In the genomic region with DNA sequence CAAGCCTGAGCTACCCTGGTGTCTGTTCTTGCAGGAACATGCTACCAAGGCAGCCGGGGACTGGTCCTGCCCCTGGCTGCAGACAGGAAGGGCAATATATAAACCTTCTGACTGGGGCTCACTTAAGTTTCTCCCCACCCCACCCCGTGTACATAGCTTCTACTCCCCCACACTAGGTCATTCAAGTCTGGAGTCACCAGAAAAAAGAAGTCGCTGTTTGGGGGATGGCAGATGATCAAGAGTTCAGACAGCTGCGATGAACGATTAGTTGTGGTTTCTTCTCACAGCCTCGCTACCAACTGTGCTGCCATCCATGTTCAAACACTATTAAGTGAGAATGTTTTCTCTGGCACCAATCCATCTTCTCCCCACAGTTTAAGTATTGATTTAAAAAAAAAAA, we compare ENCODE assay signal across 14 mouse cellular contexts. TPM values are rescaled to one million over a fixed set of nuclear protein-coding genes. Genes with fewer than 3 reads are reported as not detected.
A peak's percentile ranks its signal among the peaks of the same experiment; 100 is the strongest.
DNase-seq lines count a peak whose midpoint lies in the region; ATAC-seq and TF ChIP-seq lines count a peak whose summit lies in the region.
"Had no signal": no experiment of that assay in that cellular context is flagged by ENCODE, and none has a peak within 500 bp of the region (broad histone marks: within the 10 kb centered on the region; RNA-seq: fewer than 3 reads in every experiment).

No protein-coding gene starts in this region.

- H3K4me1 ChIP-seq in embryonic facial prominence, embryonic 13.5 days = 0 out of 2 replicates have a peak, but pooled peaks cover 4% of the 10 kb centered on the region
- H3K4me1 ChIP-seq in embryonic facial prominence, embryonic 10.5 days = no peaks in the 10 kb centered on the region
- 0 out of 2 replicates have a peak, but pooled peaks cover 2% of the 10 kb centered on the region for H3K4me1 ChIP-seq in liver, adult 2 months (ENCODE audit: control insufficient read depth, insufficient read depth, low read length)
- H3K4me1 ChIP-seq in liver, postnatal 0 days (ENCODE audit: insufficient read depth) = no peaks in the 10 kb centered on the region
- H3K4me1 ChIP-seq in limb, embryonic 12.5 days (replicated peaks) = peaks cover 4% of the 10 kb centered on the region; the same call in 1 of the 2 replicates

- no peak overlapping the region for H3K4me2 ChIP-seq in embryonic facial prominence, embryonic 13.5 days
- H3K4me2 ChIP-seq in liver, postnatal 0 days (ENCODE audit: low read depth, low read length) = no peak overlapping the region
- H3K4me2 ChIP-seq in limb, embryonic 12.5 days = no peak overlapping the region

- no peaks in the 10 kb centered on the region for H3K36me3 ChIP-seq in embryonic facial prominence, embryonic 13.5 days
- H3K36me3 ChIP-seq in embryonic facial prominence, embryonic 10.5 days (replicated peaks) = no peaks in the 10 kb centered on the region
- no peaks in the 10 kb centered on the region for H3K36me3 ChIP-seq in liver, adult 2 months (ENCODE audit: control insufficient read depth, insufficient read depth, low read length)
- no peaks in the 10 kb centered on the region for H3K36me3 ChIP-seq in liver, postnatal 0 days (replicated peaks; ENCODE audit: insufficient read depth, low read length)
- H3K36me3 ChIP-seq in limb, embryonic 12.5 days = no peaks in the 10 kb centered on the region

- H3K9me3 ChIP-seq in embryonic facial prominence, embryonic 13.5 days = no peaks in the 10 kb centered on the region
- no peaks in the 10 kb centered on the region for H3K9me3 ChIP-seq in embryonic facial prominence, embryonic 10.5 days
- H3K9me3 ChIP-seq in liver, postnatal 0 days (ENCODE audit: low read length) = no peaks in the 10 kb centered on the region
- no peaks in the 10 kb centered on the region for H3K9me3 ChIP-seq in limb, embryonic 12.5 days

- no peaks in the 10 kb centered on the region for H3K79me2 ChIP-seq in liver, adult 2 months (ENCODE audit: control insufficient read depth, insufficient read depth, low read length)

- no peak for TF ChIP-seq CTCF in liver, adult 2 months (IDR thresholded peaks at IDR 0.05; ENCODE audit: low read depth, low read length)
- no peak for TF ChIP-seq CTCF in liver, postnatal 0 days (IDR thresholded peaks at IDR 0.05; ENCODE audit: low read depth)

- no peak for TF ChIP-seq EP300 in liver, postnatal 0 days (IDR thresholded peaks at IDR 0.05; ENCODE audit: low read depth)

- no peak for TF ChIP-seq POLR2A in liver, adult 2 months (IDR thresholded peaks at IDR 0.05; ENCODE audit: extremely low read depth, insufficient read depth, low read length)

- H3K4me3 ChIP-seq in embryonic facial prominence, embryonic 13.5 days = no peak overlapping the region
- H3K4me3 ChIP-seq in embryonic facial prominence, embryonic 10.5 days = no peak overlapping the region
- no peak overlapping the region for H3K4me3 ChIP-seq in liver, adult 2 months (ENCODE audit: insufficient read depth, low read depth, low read length)
- H3K4me3 ChIP-seq in liver, postnatal 0 days (ENCODE audit: low read depth, low read length) = no peak overlapping the region
- H3K4me3 ChIP-seq in limb, embryonic 12.5 days (replicated peaks) = no peak overlapping the region

- WGBS in embryonic facial prominence, embryonic 13.5 days = 47% methylated on average over 6 of the region's 6 CpGs
- WGBS in embryonic facial prominence, embryonic 10.5 days = 84% methylated on average over 6 of the region's 6 CpGs
- WGBS in liver, adult 2 months = 25% methylated on average over 6 of the region's 6 CpGs
- 24% methylated on average over 6 of the region's 6 CpGs for WGBS in liver, postnatal 0 days (ENCODE audit: insufficient replicate concordance)
- 53% methylated on average over 6 of the region's 6 CpGs for WGBS in limb, embryonic 12.5 days

- H3K27ac ChIP-seq in embryonic facial prominence, embryonic 13.5 days = peak overlapping the region; percentile 39; the same call in 1 of the 2 replicates
- no peak overlapping the region for H3K27ac ChIP-seq in embryonic facial prominence, embryonic 10.5 days (replicated peaks)
- no peak overlapping the region for H3K27ac ChIP-seq in liver, adult 2 months (replicated peaks; ENCODE audit: insufficient read depth, low read depth, low read length)
- no peak overlapping the region for H3K27ac ChIP-seq in liver, postnatal 0 days (ENCODE audit: low read depth)
- peak overlapping the region; percentile 62; the same call in 1 of the 2 replicates for H3K27ac ChIP-seq in limb, embryonic 12.5 days
- H3K27ac ChIP-seq: stomach, postnatal 0 days had no signal

- H3K27me3 ChIP-seq in embryonic facial prominence, embryonic 13.5 days = no peaks in the 10 kb centered on the region
- H3K27me3 ChIP-seq in embryonic facial prominence, embryonic 10.5 days (replicated peaks; ENCODE audit: low read depth, poor library complexity, severe bottlenecking) = no peaks in the 10 kb centered on the region
- no peaks in the 10 kb centered on the region for H3K27me3 ChIP-seq in liver, adult 2 months (ENCODE audit: control insufficient read depth, insufficient read depth, low read length)
- no peaks in the 10 kb centered on the region for H3K27me3 ChIP-seq in liver, postnatal 0 days (ENCODE audit: insufficient read depth, low read length)
- H3K27me3 ChIP-seq in limb, embryonic 12.5 days = no peaks in the 10 kb centered on the region

- H3K9ac ChIP-seq in embryonic facial prominence, embryonic 13.5 days = no peak overlapping the region
- H3K9ac ChIP-seq in liver, adult 2 months (ENCODE audit: low read depth, low read length) = no peak overlapping the region
- H3K9ac ChIP-seq in liver, postnatal 0 days (replicated peaks) = no peak overlapping the region
- H3K9ac ChIP-seq in limb, embryonic 12.5 days (replicated peaks) = no peak overlapping the region

- DNase-seq in embryonic facial prominence, embryonic 10.5 days (ENCODE audit: low spot score) = no peak
- DNase-seq in liver, adult 2 months (ENCODE audit: extremely low read depth, low read depth, low spot score) = peak; percentile 17
- DNase-seq in liver, postnatal 0 days = no peak
- DNase-seq in MEL-GATA-1-ER (ENCODE audit: extremely low read depth, low read depth) = peak; percentile 37
- DNase-seq in urinary bladder, adult 2 months (ENCODE audit: low spot score) = no peak
- DNase-seq in urinary bladder, postnatal 25 days (ENCODE audit: low spot score) = no peak
- DNase-seq: B cell, adult 2 months; cerebellum, adult 11-12 months; kidney, postnatal 10 days; liver had no signal

- ATAC-seq in embryonic facial prominence, embryonic 13.5 days (ENCODE audit: insufficient number of reproducible peaks, insufficient read depth, low FRiP score, low TSS enrichment, low read depth) = peak; percentile 63; the same call in 1 of the 2 replicates
- no peak for ATAC-seq in liver, postnatal 0 days
- ATAC-seq in limb, embryonic 12.5 days (ENCODE audit: insufficient number of reproducible peaks, insufficient read depth, low FRiP score, low TSS enrichment, low read depth) = peak; percentile 73
- ATAC-seq: activated CD4-positive, CD25-positive, alpha-beta regulatory T cell, adult 4 months had no signal

RNA-seq across cellular contexts. Expression of gene Susd5, which starts 55.3 kb away (rescaled TPM):
- polyA plus RNA-seq in embryonic facial prominence, embryonic 13.5 days (2015; fragmentation: Nextera tagmentation; extraction: Ambion mirVana) = 19.7 and 32.3 TPM in 2 replicates
- 0.77 and 0.80 TPM in 2 replicates for polyA plus RNA-seq in embryonic facial prominence, embryonic 10.5 days (2016; fragmentation: Nextera tagmentation; extraction: Ambion mirVana)
- not detected in 2 replicates for total RNA-seq in liver, adult 2 months (2014; rRNA removed)
- not detected in 2 replicates for polyA plus RNA-seq in liver, adult 2 months (2012; rRNA removed)
- not detected in 2 replicates for polyA plus RNA-seq in liver, postnatal 0 days (2015; fragmentation: Nextera tagmentation; extraction: Ambion mirVana)
- polyA plus RNA-seq in limb, embryonic 12.5 days (2016; fragmentation: Nextera tagmentation; extraction: Ambion mirVana) = 4.8 and 8.4 TPM in 2 replicates
- polyA plus RNA-seq in urinary bladder, adult 2 months (2012; rRNA removed) = 0.62 and 0.87 TPM in 2 replicates
- polyA plus RNA-seq: activated CD4-positive, CD25-positive, alpha-beta regulatory T cell, adult 4 months had no signal

Comparison
In these comparisons a context has a peak if more than half of its experiments do, and no peak if none do; other contexts are left out.
1. H3K27ac ChIP-seq: peak in embryonic facial prominence, embryonic 13.5 days (single experiment) and limb, embryonic 12.5 days (single experiment); none in embryonic facial prominence, embryonic 10.5 days (single experiment), liver, adult 2 months (single experiment) and liver, postnatal 0 days (single experiment).
2. DNase-seq: peak in liver, adult 2 months (single experiment) and MEL-GATA-1-ER (single experiment); none in embryonic facial prominence, embryonic 10.5 days (single experiment), liver, postnatal 0 days (single experiment), urinary bladder, adult 2 months (single experiment) and urinary bladder, postnatal 25 days (single experiment).